Mouse (Mus musculus) liver, adult 2 months (tissue): ENCODE results near the gene Ftcd.

Source experiments
- CTCF ChIP-seq: fragments of 200-500 bp; IDR thresholded peaks from 2 replicates; pipeline ENCODE4 v1.5.1; 2011; ENCODE audit warnings: low read depth, low read length, control low read depth
- POLR2A ChIP-seq: fragments of 200-500 bp; IDR thresholded peaks from 2 replicates; pipeline ENCODE4 v1.6.1; 2011; ENCODE audit warnings: low read length, control low read depth; ENCODE audit not compliant: insufficient read depth; ENCODE audit errors: extremely low read depth

DNA sequence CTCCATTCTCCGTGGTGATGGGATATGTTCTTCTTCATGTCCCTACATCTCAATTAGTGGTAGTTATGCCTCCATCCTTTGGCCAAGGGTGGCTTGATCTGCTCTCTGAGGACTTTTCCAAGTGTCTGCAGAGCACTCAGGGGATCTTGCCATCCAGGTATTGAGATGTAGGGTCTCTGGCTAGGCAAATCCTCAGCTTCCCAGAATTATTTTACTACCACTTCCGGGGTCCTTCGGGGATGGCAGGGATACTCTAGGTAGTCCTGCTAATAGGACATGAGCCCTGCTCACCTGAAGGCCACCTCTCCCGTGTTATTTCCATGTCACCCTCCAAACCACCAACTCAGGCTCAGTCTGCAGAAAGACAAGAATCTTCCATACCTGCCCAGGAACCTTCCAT is 61.2 kb downstream of the Ftcd start:
- TF ChIP-seq POLR2A = no peak
- TF ChIP-seq CTCF = no peak
